Mouse (Mus musculus): Measurements from ENCODE around the gene Clcn6. TPM values are rescaled to one million over a fixed set of nuclear protein-coding genes. Genes with fewer than 3 reads are reported as not detected.

Gene Clcn6
- polyA plus RNA-seq, 1 experiment from 2014 or later: 8.4 TPM

GRCm38 (mm10) chr4:148016981-148017380 lies 21.6 kb downstream of the Clcn6 start:
- Histone ChIP-seq H3K27me3 (ENCODE audit: insufficient read depth, poor library complexity, severe bottlenecking) (no peaks in the 10 kb centered on the region), H3K9me3 (no peaks in the 10 kb centered on the region), H3K4me3 (no peak overlapping the region), H3K4me1 (no peaks in the 10 kb centered on the region), H3K36me3 (peaks cover 98% of the 10 kb centered on the region), H3K27ac (no peak overlapping the region)
- DNase-seq (ENCODE audit: low spot score): no peak
- 72% methylated on average over 3 of the region's 3 CpGs for WGBS

GRCm38 (mm10) chr4:148015418-148015817 lies 23.2 kb downstream of the Clcn6 start:
- H3K4me1 ChIP-seq: no peaks in the 10 kb centered on the region
- no peak for DNase-seq (ENCODE audit: low spot score)
- no peak overlapping the region for H3K27ac ChIP-seq
- H3K4me3 ChIP-seq: no peak overlapping the region
- H3K36me3 ChIP-seq: peaks cover 98% of the 10 kb centered on the region
- H3K9me3 ChIP-seq: no peaks in the 10 kb centered on the region
- WGBS: 77% methylated on average over 10 of the region's 10 CpGs
- no peaks in the 10 kb centered on the region for H3K27me3 ChIP-seq (ENCODE audit: insufficient read depth, poor library complexity, severe bottlenecking)

GRCm38 (mm10) chr4:148012216-148012615 lies 26.4 kb downstream of the Clcn6 start:
- Histone ChIP-seq H3K4me3 (no peak overlapping the region), H3K36me3 (peaks cover 99% of the 10 kb centered on the region), H3K9me3 (no peaks in the 10 kb centered on the region), H3K27ac (no peak overlapping the region), H3K4me1 (no peaks in the 10 kb centered on the region), H3K27me3 (ENCODE audit: insufficient read depth, poor library complexity, severe bottlenecking) (no peaks in the 10 kb centered on the region)
- no peak for DNase-seq (ENCODE audit: low spot score)
- WGBS: 88% methylated on average over 4 of the region's 4 CpGs

- Histone ChIP-seq H3K27ac (no peak overlapping the region), H3K4me1 (no peaks in the 10 kb centered on the region), H3K4me3 (no peak overlapping the region), H3K9me3 (no peaks in the 10 kb centered on the region), H3K27me3 (ENCODE audit: insufficient read depth, poor library complexity, severe bottlenecking) (no peaks in the 10 kb centered on the region), H3K36me3 (peaks cover 99% of the 10 kb centered on the region)
- WGBS: 89% methylated on average over 3 of the region's 3 CpGs
- no peak for DNase-seq (ENCODE audit: low spot score)
Measured at GRCm38 (mm10) chr4:148011332-148011731, 27.3 kb downstream of the Clcn6 start.

GRCm38 (mm10) chr4:148009641-148010040 lies 29.0 kb downstream of the Clcn6 start:
- no peaks in the 10 kb centered on the region for H3K9me3 ChIP-seq
- H3K27me3 ChIP-seq (ENCODE audit: insufficient read depth, poor library complexity, severe bottlenecking): no peaks in the 10 kb centered on the region
- H3K4me1 ChIP-seq: no peaks in the 10 kb centered on the region
- no peak overlapping the region for H3K4me3 ChIP-seq
- no peak for DNase-seq (ENCODE audit: low spot score)
- WGBS: 72% methylated on average over 2 of the region's 2 CpGs
- H3K36me3 ChIP-seq: peaks cover 100% of the 10 kb centered on the region
- H3K27ac ChIP-seq: no peak overlapping the region

- Histone ChIP-seq H3K27ac (no peak overlapping the region), H3K9me3 (no peaks in the 10 kb centered on the region), H3K4me3 (no peak overlapping the region), H3K36me3 (peaks cover 90% of the 10 kb centered on the region), H3K4me1 (no peaks in the 10 kb centered on the region), H3K27me3 (ENCODE audit: insufficient read depth, poor library complexity, severe bottlenecking) (no peaks in the 10 kb centered on the region)
- WGBS: 75% methylated on average over 4 of the region's 4 CpGs
- no peak for DNase-seq (ENCODE audit: low spot score)
Measured at GRCm38 (mm10) chr4:148008412-148008811, 30.2 kb downstream of the Clcn6 start.

DNA sequence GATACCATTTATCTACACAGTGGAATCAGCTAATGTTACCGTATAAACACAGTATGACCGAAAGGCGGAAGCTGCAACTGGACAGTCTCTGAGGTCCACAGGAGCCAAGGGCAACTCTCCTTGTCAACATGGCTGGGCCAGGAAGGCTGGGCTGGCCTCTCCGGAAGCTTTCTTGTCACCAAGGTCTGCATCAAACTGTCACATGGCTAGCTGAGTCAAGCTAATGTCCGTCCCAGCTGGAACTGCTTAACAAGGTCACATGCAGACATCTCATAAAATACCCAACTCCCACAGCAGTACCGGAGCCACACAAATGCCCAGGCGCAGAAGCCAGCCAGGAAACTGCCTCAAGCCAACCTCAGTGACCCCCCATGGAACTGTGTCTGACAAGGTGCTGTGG lies 34.3 kb downstream of the Clcn6 start:
- H3K36me3 ChIP-seq: peaks cover 49% of the 10 kb centered on the region
- peaks cover 17% of the 10 kb centered on the region for H3K4me1 ChIP-seq
- 0 out of 2 replicates have a peak, but pooled peaks cover 4% of the 10 kb centered on the region for H3K27me3 ChIP-seq (ENCODE audit: insufficient read depth, poor library complexity, severe bottlenecking)
- no peak overlapping the region for H3K4me3 ChIP-seq
- no peak for DNase-seq (ENCODE audit: low spot score)
- H3K27ac ChIP-seq: no peak overlapping the region
- no peaks in the 10 kb centered on the region for H3K9me3 ChIP-seq
- WGBS: 87% methylated on average over 7 of the region's 7 CpGs

DNA sequence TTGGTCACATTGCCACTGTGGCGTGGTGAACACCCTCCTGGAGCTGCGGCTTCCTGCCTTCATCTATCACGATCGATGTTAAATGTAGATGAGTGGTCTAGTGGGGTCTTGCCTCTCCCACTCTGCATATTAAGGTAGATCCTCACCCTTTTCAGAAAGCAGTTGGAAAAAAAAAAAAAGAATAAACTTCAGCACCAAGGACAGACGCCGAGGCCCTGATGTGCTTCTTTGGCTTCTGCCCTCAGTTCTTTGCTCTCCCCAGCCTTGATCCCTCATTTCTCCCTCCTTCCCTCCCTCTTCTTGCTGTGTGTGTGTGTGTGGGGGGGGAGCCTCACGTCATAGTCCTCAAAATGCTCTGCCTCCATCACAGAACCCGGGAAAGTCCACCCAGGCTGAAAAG lies 36.8 kb downstream of the Clcn6 start:
- Histone ChIP-seq H3K27ac (no peak overlapping the region), H3K36me3 (peaks cover 24% of the 10 kb centered on the region), H3K4me3 (peak overlapping the region; percentile 46), H3K4me1 (peaks cover 23% of the 10 kb centered on the region), H3K9me3 (no peaks in the 10 kb centered on the region), H3K27me3 (ENCODE audit: insufficient read depth, poor library complexity, severe bottlenecking) (peaks cover 4% of the 10 kb centered on the region; the same call in 1 of the 2 replicates)
- 41% methylated on average over 8 of the region's 8 CpGs for WGBS
- no peak for DNase-seq (ENCODE audit: low spot score)

DNA sequence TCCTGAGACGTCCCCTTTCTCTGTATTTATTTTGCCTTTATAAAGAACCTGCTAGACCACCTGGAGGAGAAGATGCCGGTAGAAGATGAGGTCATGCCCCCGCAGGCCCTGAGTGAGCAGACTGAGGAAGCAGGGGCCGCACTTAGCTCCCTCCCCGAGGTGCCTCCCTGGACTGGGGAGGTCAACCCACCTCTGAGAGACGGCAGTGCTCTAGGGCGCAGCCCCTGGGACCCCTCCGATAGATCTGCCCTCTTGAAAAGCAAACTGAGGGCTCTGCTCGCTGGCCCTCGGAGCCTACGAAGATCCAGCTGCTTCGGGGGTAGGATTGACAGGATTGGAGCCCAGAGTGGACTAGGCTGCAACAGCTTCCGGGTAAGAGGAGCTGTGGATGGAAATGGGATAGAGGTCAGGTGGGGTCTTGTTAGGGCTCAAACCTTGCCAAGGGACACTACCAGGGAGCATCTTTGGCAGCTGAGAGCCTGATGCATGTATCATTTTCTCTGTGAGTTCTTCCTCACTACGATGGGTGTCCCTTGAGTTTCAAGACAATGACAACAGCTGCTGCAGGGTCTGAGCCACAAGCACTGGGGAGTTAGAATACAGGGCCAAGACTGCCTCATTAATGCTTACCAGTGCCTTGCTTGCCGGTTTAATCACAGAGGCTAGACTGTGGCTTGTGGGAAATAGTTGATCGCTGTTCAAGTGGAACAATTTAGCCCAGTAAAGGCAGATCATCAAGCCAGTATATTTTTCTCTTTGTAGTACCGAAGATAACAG lies 37.4 kb downstream of the Clcn6 start:
- peak overlapping the region; percentile 82 for H3K27ac ChIP-seq
- peak overlapping the region; percentile 46 for H3K4me3 ChIP-seq
- WGBS: 70% methylated on average over 17 of the region's 17 CpGs

GRCm38 (mm10) chr4:148000202-148000772 lies 38.3 kb downstream of the Clcn6 start, which contains the start of gene Nppa:
Gene Nppa (plus strand): TSS chr4:148000722.
- Histone ChIP-seq H3K4me3 (peak within 1 kb of the TSS; percentile 46), H3K9me3 (no peaks in the 10 kb centered on the region), H3K27me3 (ENCODE audit: insufficient read depth, poor library complexity, severe bottlenecking) (peaks cover 4% of the 10 kb centered on the region; the same call in 1 of the 2 replicates), H3K27ac (peak within 1 kb of the TSS; percentile 82), H3K4me1 (peaks cover 23% of the 10 kb centered on the region), H3K36me3 (peaks cover 9% of the 10 kb centered on the region)
- WGBS: 22% methylated on average over 12 of the region's 12 CpGs
- DNase-seq (ENCODE audit: low spot score): peak; percentile 89

More for the DNA sequence above, 37.4 kb downstream of the Clcn6 start:
- H3K36me3 ChIP-seq: peaks cover 18% of the 10 kb centered on the region
- peaks cover 4% of the 10 kb centered on the region; the same call in 1 of the 2 replicates for H3K27me3 ChIP-seq (ENCODE audit: insufficient read depth, poor library complexity, severe bottlenecking)
- peaks cover 23% of the 10 kb centered on the region for H3K4me1 ChIP-seq
- no peaks in the 10 kb centered on the region for H3K9me3 ChIP-seq
- no peak for DNase-seq (ENCODE audit: low spot score)

- Histone ChIP-seq H3K36me3 (no peaks in the 10 kb centered on the region), H3K4me1 (peaks cover 16% of the 10 kb centered on the region; the same call in 1 of the 2 replicates), H3K27ac (no peak overlapping the region), H3K4me3 (no peak overlapping the region), H3K9me3 (no peaks in the 10 kb centered on the region), H3K27me3 (ENCODE audit: insufficient read depth, poor library complexity, severe bottlenecking) (peaks cover 7% of the 10 kb centered on the region; the same call in 1 of the 2 replicates)
- 78% methylated on average over 3 of the region's 3 CpGs for WGBS
- DNase-seq (ENCODE audit: low spot score): no peak
Measured at GRCm38 (mm10) chr4:147995311-147995710, 43.3 kb downstream of the Clcn6 start.

DNA sequence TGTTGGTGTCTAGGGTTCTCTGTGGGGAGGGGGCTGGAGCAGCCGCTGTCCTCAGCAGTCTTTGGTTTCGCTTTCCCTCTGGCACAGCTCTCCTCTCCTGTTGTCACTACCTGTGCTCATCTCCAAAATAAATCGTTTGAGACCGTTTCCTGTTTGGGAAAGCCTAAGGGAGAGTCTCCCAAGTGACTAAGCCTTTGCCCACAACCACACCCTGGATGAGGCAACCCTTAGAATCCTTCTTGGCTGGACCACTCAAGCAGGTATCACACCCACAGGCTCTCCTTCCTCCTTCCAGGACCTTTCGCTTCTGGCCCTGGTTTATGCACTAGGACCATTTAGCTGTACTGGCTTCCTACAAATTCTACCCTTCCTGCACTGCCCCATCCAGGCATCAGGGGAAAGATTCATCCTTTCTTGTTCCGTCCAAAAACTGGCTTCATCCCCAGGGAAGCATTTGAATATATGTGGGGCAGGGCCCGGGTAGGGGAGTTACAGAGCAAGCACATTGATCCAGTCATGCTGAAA lies 45.0 kb downstream of the Clcn6 start:
- Histone ChIP-seq H3K4me3 (no peak overlapping the region), H3K27me3 (ENCODE audit: insufficient read depth, poor library complexity, severe bottlenecking) (peaks cover 7% of the 10 kb centered on the region; the same call in 1 of the 2 replicates), H3K36me3 (no peaks in the 10 kb centered on the region), H3K27ac (no peak overlapping the region), H3K9me3 (no peaks in the 10 kb centered on the region), H3K4me1 (no peaks in the 10 kb centered on the region)
- DNase-seq (ENCODE audit: low spot score): no peak
- 62% methylated on average over 7 of the region's 7 CpGs for WGBS
